Comparison of ENCODE assay signal across 9 mouse cellular contexts in the genomic region with DNA sequence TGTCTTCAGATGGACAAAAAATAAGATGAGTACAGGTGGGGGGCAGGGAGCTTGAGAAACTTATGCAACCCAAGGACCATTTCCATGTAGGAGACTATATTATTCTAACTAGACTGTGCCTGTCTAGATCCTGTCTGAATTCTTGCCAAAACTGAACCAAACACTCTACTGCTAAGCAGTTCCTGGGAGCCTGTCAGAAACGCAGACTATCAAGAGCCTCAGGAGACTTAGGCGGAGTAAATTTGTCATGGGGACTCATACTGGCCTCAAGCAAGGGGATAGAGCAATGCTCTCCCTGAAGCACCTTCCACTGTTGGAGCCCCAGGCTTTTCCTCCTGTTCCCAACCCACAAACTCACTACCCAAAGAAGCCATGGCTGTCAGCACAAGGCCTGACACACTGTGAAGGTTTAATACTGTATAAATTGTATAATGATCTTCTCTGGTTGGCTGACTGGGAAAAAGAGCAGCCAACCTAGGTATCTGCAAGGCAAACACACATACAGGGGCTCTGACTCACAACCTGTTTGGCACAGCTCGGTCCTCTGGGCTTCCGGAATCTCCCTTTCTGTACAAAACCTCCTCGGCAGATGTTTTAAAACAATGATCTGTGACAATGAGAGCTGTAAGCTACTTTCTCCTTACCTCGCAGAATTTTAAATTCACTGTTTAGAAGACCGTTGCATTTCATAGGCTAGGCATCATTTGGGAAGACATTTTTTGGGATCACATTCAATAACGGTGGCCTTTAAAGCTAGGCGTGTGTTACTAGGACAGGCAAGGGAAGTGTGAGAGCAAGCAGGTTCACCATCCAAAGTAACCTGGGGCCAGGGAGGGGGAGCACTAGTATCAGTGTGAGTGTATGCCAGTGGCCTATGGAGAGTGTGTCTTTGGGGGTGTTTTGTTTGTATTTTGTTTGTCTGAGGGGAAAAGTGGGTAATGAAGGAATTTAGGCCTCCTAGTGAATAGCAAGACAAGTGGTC. TPM values are rescaled to one million over a fixed set of nuclear protein-coding genes. Genes with fewer than 3 reads are reported as not detected.
DNase-seq lines count a peak whose midpoint lies in the region; ATAC-seq and TF ChIP-seq lines count a peak whose summit lies in the region.
"Had no signal": no experiment of that assay in that cellular context is flagged by ENCODE, and none has a peak within 500 bp of the region (broad histone marks: within the 10 kb centered on the region; RNA-seq: fewer than 3 reads in every experiment).

No protein-coding gene starts in this region.

- H3K4me3 ChIP-seq in spleen, adult 2 months (ENCODE audit: extremely low read depth, insufficient read depth, insufficient read length), result peak overlapping the region; percentile 71; the same call in 1 of the 2 replicates
- peak overlapping the region; percentile 71 for H3K4me3 ChIP-seq in limb, embryonic 10.5 days
- peak overlapping the region; percentile 70; the same call in 1 of the 2 replicates for H3K4me3 ChIP-seq in stomach, embryonic 15.5 days (replicated peaks)
- H3K4me3 ChIP-seq: myocyte had no signal

- no peak overlapping the region for H3K27ac ChIP-seq in spleen, adult 2 months (ENCODE audit: insufficient read depth, low read length)
- no peak overlapping the region for H3K27ac ChIP-seq in limb, embryonic 10.5 days
- H3K27ac ChIP-seq in stomach, embryonic 15.5 days, result peak overlapping the region; percentile 21; the same call in 1 of the 2 replicates

- peak; percentile 16 for DNase-seq in adrenal gland, postnatal 25 days
- DNase-seq in adrenal gland, adult 18-20 months (ENCODE audit: low spot score in 2 of 2), result no peak
- DNase-seq in spleen, adult 2 months (ENCODE audit: low read depth in 1 of 2, low spot score in 2 of 2), result no peak
- no peak for DNase-seq in spleen, postnatal 14 days (ENCODE audit: low spot score in 2 of 2)
- DNase-seq in limb, embryonic 10.5 days (ENCODE audit: low spot score), result no peak
- DNase-seq in gastrocnemius, postnatal 10 days, result no peak
- DNase-seq in ovary, postnatal 14 days (ENCODE audit: low spot score), result no peak

- WGBS in spleen, adult 2 months, result 86% methylated on average over 9 of the region's 9 CpGs
- WGBS in limb, embryonic 10.5 days, result 73% methylated on average over 9 of the region's 9 CpGs
- 57% methylated on average over 9 of the region's 9 CpGs for WGBS in stomach, embryonic 15.5 days

- ATAC-seq in stomach, embryonic 15.5 days (ENCODE audit: insufficient read depth, low FRiP score, low read depth), result no peak

- no peaks in the 10 kb centered on the region for H3K9me3 ChIP-seq in limb, embryonic 10.5 days (replicated peaks)
- H3K9me3 ChIP-seq in stomach, embryonic 15.5 days, result no peaks in the 10 kb centered on the region

- H3K4me1 ChIP-seq in spleen, adult 2 months (ENCODE audit: control insufficient read depth, insufficient read depth, insufficient read length), result peaks cover 14% of the 10 kb centered on the region
- H3K4me1 ChIP-seq in limb, embryonic 10.5 days, result peaks cover 26% of the 10 kb centered on the region
- H3K4me1 ChIP-seq in stomach, embryonic 15.5 days, result peaks cover 31% of the 10 kb centered on the region

- H3K9ac ChIP-seq in stomach, embryonic 15.5 days, result no peak overlapping the region

- no peaks in the 10 kb centered on the region for H3K36me3 ChIP-seq in spleen, adult 2 months (ENCODE audit: control insufficient read depth, insufficient read depth, low read length)
- no peaks in the 10 kb centered on the region for H3K36me3 ChIP-seq in limb, embryonic 10.5 days
- no peaks in the 10 kb centered on the region for H3K36me3 ChIP-seq in stomach, embryonic 15.5 days

- H3K27me3 ChIP-seq in spleen, adult 2 months (ENCODE audit: control insufficient read depth, insufficient read depth, low read length), result no peaks in the 10 kb centered on the region
- peaks cover 13% of the 10 kb centered on the region for H3K27me3 ChIP-seq in limb, embryonic 10.5 days (ENCODE audit: low read depth, poor library complexity, severe bottlenecking)
- H3K27me3 ChIP-seq in stomach, embryonic 15.5 days (replicated peaks), result no peaks in the 10 kb centered on the region

- H3K4me2 ChIP-seq in stomach, embryonic 15.5 days, result peak overlapping the region; percentile 87

- no peak for TF ChIP-seq POLR2A in spleen, adult 2 months (IDR thresholded peaks at IDR 0.05; ENCODE audit: low read depth, low read length)

- no peak for TF ChIP-seq CTCF in spleen, adult 2 months (IDR thresholded peaks at IDR 0.05; ENCODE audit: extremely low read depth, insufficient read depth, insufficient read length, insufficient replicate concordance)

RNA-seq across cellular contexts. Expression of a gene that starts 0.7 kb away (rescaled TPM):
- 20.5 and 21.6 TPM in 2 replicates for total RNA-seq in adrenal gland, postnatal 25 days (2021)
- 10 to 100 TPM; 15.0 to 18.8 TPM for total RNA-seq in adrenal gland, adult 18-20 months (2021)
- polyA plus RNA-seq in spleen, adult 2 months (2012; rRNA removed), result 9.6 and 11.3 TPM in 2 replicates
- polyA plus RNA-seq in limb, embryonic 10.5 days (2016; fragmentation: Nextera tagmentation; extraction: Ambion mirVana), result 4.9 and 6.5 TPM in 2 replicates
- 9.7 and 10.4 TPM in 2 replicates for polyA plus RNA-seq in stomach, embryonic 15.5 days (2015; fragmentation: Nextera tagmentation; extraction: Ambion mirVana)
- 10 to 100 TPM; 12.0 to 12.5 TPM for total RNA-seq in gastrocnemius, postnatal 10 days (2021)
- polyA plus RNA-seq: myocyte had no signal
